Mouse (Mus musculus) ES-E14 (cell line): Measurements from ENCODE around the gene Stag3. TPM values are rescaled to one million over a fixed set of nuclear protein-coding genes. Genes with fewer than 3 reads are reported as not detected.

Experiments
- DNase-seq: peaks from one replicate; pipeline ENCODE4 v3.0.0-alpha.2; 2013; ENCODE audit warnings: low read depth, low spot score
- H3K27ac ChIP-seq: 2 replicates; pipeline ENCODE4 v1.5.1; 2012; ENCODE audit warnings: low read depth, mild to moderate bottlenecking, low read length, moderate library complexity, mixed read lengths; ENCODE audit not compliant: poor library complexity, insufficient read depth, severe bottlenecking
- H3K36me3 ChIP-seq: 2 replicates; pipeline ENCODE4 v1.6.1; 2012; ENCODE audit warnings: mild to moderate bottlenecking, low read length, moderate library complexity, mixed read lengths; ENCODE audit not compliant: control insufficient read depth, poor library complexity, insufficient read depth, severe bottlenecking
- H3K4me1 ChIP-seq, 2 experiments: fragments of 150-350 bp in 1 of 2; sonication (generic) in 1 of 2; 2 replicates each; pipeline ENCODE4 v1.6.1; 2012; ENCODE audit warnings: low read length in 2 of 2, mild to moderate bottlenecking in 1 of 2, mixed read lengths in 1 of 2; ENCODE audit not compliant: control insufficient read depth in 2 of 2, insufficient read depth in 2 of 2, poor library complexity in 1 of 2
- H3K4me3 ChIP-seq, 2 experiments: fragments of 150-350 bp in 1 of 2; sonication (generic) in 1 of 2; 2 replicates each; pipeline ENCODE4 v1.5.1; 2012; ENCODE audit warnings: low read length in 2 of 2, low read depth in 1 of 2, mild to moderate bottlenecking in 1 of 2, mixed read lengths in 1 of 2; ENCODE audit not compliant: insufficient read depth in 1 of 2, poor library complexity in 1 of 2, severe bottlenecking in 1 of 2
- H3K9ac ChIP-seq: 2 replicates; pipeline ENCODE4 v1.6.1; 2012; ENCODE audit warnings: low read depth, mild to moderate bottlenecking, low read length, mixed read lengths; ENCODE audit not compliant: poor library complexity, insufficient read depth, severe bottlenecking
- H3K9me3 ChIP-seq: fragments of 150-350 bp; sonication (generic); 2 replicates; pipeline ENCODE4 v1.6.1; 2012; ENCODE audit warnings: low read depth, mild to moderate bottlenecking, low read length; ENCODE audit not compliant: control insufficient read depth, insufficient read depth
- CHD2 ChIP-seq: IDR thresholded peaks from 2 replicates; pipeline ENCODE4 v1.6.1; 2014; ENCODE audit warnings: mild to moderate bottlenecking, low read depth, low read length, inconsistent platforms
- HCFC1 ChIP-seq: IDR thresholded peaks from 2 replicates; pipeline ENCODE4 v1.6.1; 2012; ENCODE audit warnings: low read length, inconsistent platforms, borderline replicate concordance; ENCODE audit not compliant: insufficient read depth
- MAFK ChIP-seq: IDR thresholded peaks from 2 replicates; pipeline ENCODE4 v1.6.1; 2014; ENCODE audit warnings: mild to moderate bottlenecking, low read depth, low read length, inconsistent platforms; ENCODE audit not compliant: insufficient read depth
- ZC3H11A ChIP-seq: IDR thresholded peaks from 2 replicates; pipeline ENCODE4 v1.6.1; 2012; ENCODE audit warnings: low read depth, mild to moderate bottlenecking, inconsistent platforms, low read length, borderline replicate concordance
- ZNF384 ChIP-seq: IDR thresholded peaks from 2 replicates; pipeline ENCODE4 v1.6.1; 2012; ENCODE audit warnings: low read depth, low read length, inconsistent platforms
- in situ Hi-C, 2 experiments: fragments of 600-800 bp; cut with MboI; formaldehyde crosslinking; loops; one replicate each; pipeline ENCODE4 v1.15.1; 2025; ENCODE audit warnings: low sequenced_read_pairs in 2 of 2, inconsistent platforms in 1 of 2; ENCODE audit not compliant: unreplicated experiment in 2 of 2
- total RNA-seq: library from RNA; depleted of rRNA; stranded (reverse); fragments of 300-350 nt; gene quantifications from 2 replicates; pipeline ENCODE4 v1.2.3, GENCODE M21; 2012

The Stag3 gene
- total RNA-seq, 1 experiment, result 101 TPM

GRCm38 (mm10) chr5:138260051-138260450 lies 20.0 kb upstream of the Stag3 start:
- Histone ChIP-seq H3K9me3 (no peaks in the 10 kb centered on the region), H3K9ac (no peak overlapping the region), H3K27ac (no peak overlapping the region), H3K36me3 (peaks cover 32% of the 10 kb centered on the region), H3K4me1 (peaks cover 0 to 5% of the 10 kb centered on the region in 2 experiments; a peak in 1 of 4 replicates), H3K4me3 (no peak overlapping the region)
- in situ Hi-C loops, result no loop called here
- DNase-seq, result no peak
- TF ChIP-seq ZC3H11A (no peak), MAFK (no peak), HCFC1 (no peak), CHD2 (no peak), ZNF384 (no peak)

GRCm38 (mm10) chr5:138260834-138261233 lies 19.2 kb upstream of the Stag3 start:
- Histone ChIP-seq H3K36me3 (peaks cover 32% of the 10 kb centered on the region), H3K4me3 (no peak overlapping the region), H3K9me3 (no peaks in the 10 kb centered on the region), H3K9ac (no peak overlapping the region), H3K4me1 (peaks cover 0 to 5% of the 10 kb centered on the region in 2 experiments; a peak in 1 of 4 replicates), H3K27ac (no peak overlapping the region)
- TF ChIP-seq HCFC1, result no peak
- no peak for TF ChIP-seq ZNF384
- no peak for TF ChIP-seq ZC3H11A
- no peak for TF ChIP-seq CHD2
- TF ChIP-seq MAFK, result no peak
- in situ Hi-C loops, result no loop called here
- no peak for DNase-seq

- H3K9ac ChIP-seq, result no peak overlapping the region
- peaks cover 32% of the 10 kb centered on the region for H3K36me3 ChIP-seq
- no peak for DNase-seq
- in situ Hi-C loops, result no loop called here
- no peak for TF ChIP-seq HCFC1
- H3K4me3 ChIP-seq, result no peak overlapping the region
- H3K27ac ChIP-seq, result no peak overlapping the region
- H3K4me1 ChIP-seq, result peaks cover 0 to 3% of the 10 kb centered on the region in 2 experiments; a peak in 1 of 4 replicates
- H3K9me3 ChIP-seq, result no peaks in the 10 kb centered on the region
These were observed 18.0 kb upstream of the Stag3 start for GRCm38 (mm10) chr5:138262001-138262400.

- in situ Hi-C loops, result no loop called here
- H3K9me3 ChIP-seq, result no peaks in the 10 kb centered on the region
- no peak for DNase-seq
- H3K4me3 ChIP-seq, result peak overlapping the region; percentile 96 to 97
- peaks cover 29% of the 10 kb centered on the region for H3K36me3 ChIP-seq
- H3K9ac ChIP-seq, result peak overlapping the region; percentile 83; the same call in 1 of the 2 replicates
- H3K4me1 ChIP-seq, result peaks cover 0 to 3% of the 10 kb centered on the region in 2 experiments; a peak in 1 of 4 replicates
- TF ChIP-seq HCFC1 (no peak), ZNF384 (no peak), ZC3H11A (no peak), MAFK (no peak), CHD2 (no peak)
- H3K27ac ChIP-seq, result no peak overlapping the region
These were observed 17.3 kb upstream of the Stag3 start for GRCm38 (mm10) chr5:138262582-138263240.
